Mouse (Mus musculus): ENCODE data around the gene Vat1. TPM values are rescaled to one million over a fixed set of nuclear protein-coding genes. Genes with fewer than 3 reads are reported as not detected.

The Vat1 gene
- polyA plus RNA-seq, 1 experiment: 41.3 TPM

Other genes starting within 250 kb of the Vat1 start
- 44.8 and 50.3 TPM in 2 replicates for gene Ezh1, start 239.8 kb downstream of the Vat1 start, polyA plus RNA-seq (2012; rRNA removed)
- gene Ramp2, start 220.2 kb downstream of the Vat1 start, polyA plus RNA-seq (2012; rRNA removed): 65.6 and 82.1 TPM in 2 replicates
- gene Vps25, start 212.5 kb downstream of the Vat1 start, polyA plus RNA-seq (2012; rRNA removed): 63.8 TPM in 2 replicates
- 10.8 and 12.5 TPM in 2 replicates for gene Wnk4, start 205.7 kb downstream of the Vat1 start, polyA plus RNA-seq (2012; rRNA removed)
- 0.71 and 0.84 TPM in 2 replicates for gene Cntd1, start 187.2 kb downstream of the Vat1 start, polyA plus RNA-seq (2012; rRNA removed)
- gene Coa3, start 187.1 kb downstream of the Vat1 start, polyA plus RNA-seq (2012; rRNA removed): 147 and 151 TPM in 2 replicates
- 177 and 195 TPM in 2 replicates for gene Becn1, start 163.9 kb downstream of the Vat1 start, polyA plus RNA-seq (2012; rRNA removed)
- gene Psme3, start 150.0 kb downstream of the Vat1 start, polyA plus RNA-seq (2012; rRNA removed): 101 and 108 TPM in 2 replicates
- gene Aoc2, start 141.2 kb downstream of the Vat1 start, polyA plus RNA-seq (2012; rRNA removed): 4.5 and 5.1 TPM in 2 replicates
- 0.71 and 0.88 TPM in 2 replicates for gene Aoc3, start 135.6 kb downstream of the Vat1 start, polyA plus RNA-seq (2012; rRNA removed)
- not detected in 2 replicates for gene G6pc, start 98.7 kb downstream of the Vat1 start, polyA plus RNA-seq (2012; rRNA removed)
- 49.2 and 53.5 TPM in 2 replicates for gene Aarsd1, start 48.6 kb downstream of the Vat1 start, polyA plus RNA-seq (2012; rRNA removed)
- gene Gm27029, start 41.4 kb downstream of the Vat1 start, polyA plus RNA-seq (2012; rRNA removed): 3.6 and 4.1 TPM in 2 replicates
- 33.4 and 33.7 TPM in 2 replicates for gene Rundc1, start 41.1 kb downstream of the Vat1 start, polyA plus RNA-seq (2012; rRNA removed)
- gene Ptges3l, start 40.9 kb downstream of the Vat1 start, polyA plus RNA-seq (2012; rRNA removed): 4.1 and 6.6 TPM in 2 replicates
- 480 and 588 TPM in 2 replicates for gene Rpl27, start 23.9 kb downstream of the Vat1 start, polyA plus RNA-seq (2012; rRNA removed)
- 9.0 and 9.1 TPM in 2 replicates for gene Ifi35, start 17.8 kb downstream of the Vat1 start, polyA plus RNA-seq (2012; rRNA removed)
- 155 and 173 TPM in 2 replicates for gene Rnd2, start 1.2 kb downstream of the Vat1 start, polyA plus RNA-seq (2012; rRNA removed)
- 0.99 and 1.0 TPM in 2 replicates for gene Brca1, start 85.7 kb upstream of the Vat1 start, polyA plus RNA-seq (2012; rRNA removed)
- 114 and 124 TPM in 2 replicates for gene Nbr1, start 85.9 kb upstream of the Vat1 start, polyA plus RNA-seq (2012; rRNA removed)
- 4.2 and 4.8 TPM in 2 replicates for gene Tmem106a, start 116.0 kb upstream of the Vat1 start, polyA plus RNA-seq (2012; rRNA removed)
- not detected in 2 replicates for gene Gm11634, start 133.0 kb upstream of the Vat1 start, polyA plus RNA-seq (2012; rRNA removed)
- 9.4 and 11.9 TPM in 2 replicates for gene Rdm1, start 161.0 kb upstream of the Vat1 start, polyA plus RNA-seq (2012; rRNA removed)
- gene Arl4d, start 199.3 kb upstream of the Vat1 start, polyA plus RNA-seq (2012; rRNA removed): 26.6 and 38.8 TPM in 2 replicates

Data from frontal cortex, adult 2 months (tissue).